Mouse (Mus musculus): ENCODE results near the gene Myog. TPM values are rescaled to one million over a fixed set of nuclear protein-coding genes. Genes with fewer than 3 reads are reported as not detected.

The Myog gene
- polyA plus RNA-seq, 1 experiment from 2014 or later, result 117 TPM

GRCm38 (mm10) chr1:134270026-134270425 is 19.8 kb upstream of the Myog start:
- Histone ChIP-seq H3K27ac (no peak overlapping the region), H3K4me3 (no peak overlapping the region), H3K36me3 (no peaks in the 10 kb centered on the region), H3K27me3 (no peaks in the 10 kb centered on the region), H3K9me3 (no peaks in the 10 kb centered on the region), H3K4me1 (peaks cover 21% of the 10 kb centered on the region), H3K9ac (no peak overlapping the region), H3K4me2 (no peak overlapping the region)
- no peak for ATAC-seq (ENCODE audit: insufficient number of reproducible peaks, low FRiP score, low TSS enrichment, low read depth)
- 73% methylated on average over 7 of the region's 7 CpGs for WGBS

GRCm38 (mm10) chr1:134272754-134273250 is 17.0 kb upstream of the Myog start:
- H3K27me3 ChIP-seq, result no peaks in the 10 kb centered on the region
- no peaks in the 10 kb centered on the region for H3K36me3 ChIP-seq
- no peak overlapping the region for H3K27ac ChIP-seq
- peaks cover 31% of the 10 kb centered on the region for H3K4me1 ChIP-seq
- 75% methylated on average over 5 of the region's 5 CpGs for WGBS
- no peak overlapping the region for H3K4me2 ChIP-seq
- no peak overlapping the region for H3K9ac ChIP-seq
- no peaks in the 10 kb centered on the region for H3K9me3 ChIP-seq
- H3K4me3 ChIP-seq, result no peak overlapping the region
- no peak for ATAC-seq (ENCODE audit: insufficient number of reproducible peaks, low FRiP score, low TSS enrichment, low read depth)

DNA sequence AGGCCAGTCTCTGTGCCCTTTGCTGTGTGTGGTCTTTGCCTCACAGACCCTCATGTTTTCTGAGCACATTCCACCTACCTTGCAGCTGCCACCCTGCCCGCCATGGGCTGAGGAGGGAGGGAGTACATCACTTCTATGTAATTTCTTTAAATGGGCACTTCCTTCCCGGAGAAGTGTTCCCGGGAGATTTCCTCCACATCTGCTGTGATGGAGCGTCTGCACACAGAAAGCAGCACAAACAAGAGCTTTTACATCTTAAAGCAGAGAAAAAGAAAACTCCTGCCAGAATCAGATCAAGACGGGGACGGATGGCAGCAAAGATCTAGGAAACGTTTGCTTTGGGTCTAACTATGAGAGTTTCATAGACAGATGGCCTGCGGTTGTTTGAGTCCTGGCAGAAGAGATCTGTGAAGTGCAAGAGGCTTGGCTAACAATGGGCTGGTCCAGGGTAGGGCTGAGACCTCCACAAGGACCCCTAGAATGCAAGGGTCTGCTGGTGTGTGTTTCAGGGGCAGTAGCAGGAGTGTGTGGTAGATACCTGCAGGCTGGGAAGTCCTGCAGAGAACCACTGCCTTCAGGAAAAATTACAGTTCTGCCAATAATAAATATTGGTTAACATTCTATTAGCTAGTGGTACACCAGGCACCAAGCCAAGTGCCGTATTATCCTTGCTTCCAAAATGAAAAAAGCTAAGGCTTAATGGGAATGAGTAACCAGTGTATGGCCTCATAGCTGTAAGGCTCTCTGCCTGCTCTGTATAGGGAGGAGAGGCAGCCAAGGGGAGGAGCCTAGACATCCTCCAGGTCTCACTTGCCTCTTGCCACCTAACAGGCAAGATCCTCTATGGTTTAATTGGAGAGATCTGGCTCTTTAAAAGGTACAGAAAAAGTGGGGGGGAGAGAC is 16.0 kb upstream of the Myog start:
- Histone ChIP-seq H3K4me1 (peaks cover 31% of the 10 kb centered on the region), H3K9ac (no peak overlapping the region), H3K9me3 (no peaks in the 10 kb centered on the region), H3K4me2 (no peak overlapping the region), H3K36me3 (no peaks in the 10 kb centered on the region), H3K27ac (peak overlapping the region; percentile 47; the same call in 1 of the 2 replicates), H3K27me3 (no peaks in the 10 kb centered on the region), H3K4me3 (no peak overlapping the region)
- no peak; the same call in 1 of the 2 replicates for ATAC-seq (ENCODE audit: insufficient number of reproducible peaks, low FRiP score, low TSS enrichment, low read depth)
- WGBS, result 35% methylated on average over 9 of the region's 9 CpGs

- no peak overlapping the region for H3K4me2 ChIP-seq
- no peak overlapping the region for H3K27ac ChIP-seq
- 64% methylated on average over 7 of the region's 7 CpGs for WGBS
- peaks cover 31% of the 10 kb centered on the region for H3K4me1 ChIP-seq
- no peaks in the 10 kb centered on the region for H3K36me3 ChIP-seq
- H3K9me3 ChIP-seq, result no peaks in the 10 kb centered on the region
- no peaks in the 10 kb centered on the region for H3K27me3 ChIP-seq
- no peak overlapping the region for H3K9ac ChIP-seq
- H3K4me3 ChIP-seq, result no peak overlapping the region
- ATAC-seq (ENCODE audit: insufficient number of reproducible peaks, low FRiP score, low TSS enrichment, low read depth), result no peak
Measured at GRCm38 (mm10) chr1:134274483-134274920, 15.3 kb upstream of the Myog start.

- ATAC-seq (ENCODE audit: insufficient number of reproducible peaks, low FRiP score, low TSS enrichment, low read depth), result no peak
- H3K4me3 ChIP-seq, result no peak overlapping the region
- no peaks in the 10 kb centered on the region for H3K27me3 ChIP-seq
- 53% methylated on average over 13 of the region's 13 CpGs for WGBS
- no peaks in the 10 kb centered on the region for H3K9me3 ChIP-seq
- peaks cover 31% of the 10 kb centered on the region for H3K4me1 ChIP-seq
- 0 out of 2 replicates have a peak overlapping the region, but pooled peaks have one; percentile 7 for H3K27ac ChIP-seq
- no peak overlapping the region for H3K4me2 ChIP-seq
- H3K36me3 ChIP-seq, result no peaks in the 10 kb centered on the region
- no peak overlapping the region for H3K9ac ChIP-seq
Measured at GRCm38 (mm10) chr1:134275616-134276464, 13.9 kb upstream of the Myog start.

- H3K9ac ChIP-seq, result no peak overlapping the region
- no peak overlapping the region for H3K27ac ChIP-seq
- no peak overlapping the region for H3K4me3 ChIP-seq
- ATAC-seq (ENCODE audit: insufficient number of reproducible peaks, low FRiP score, low TSS enrichment, low read depth), result 0 out of 2 replicates have a peak, but pooled peaks have one; percentile 31
- peaks cover 31% of the 10 kb centered on the region for H3K4me1 ChIP-seq
- H3K27me3 ChIP-seq, result no peaks in the 10 kb centered on the region
- no peaks in the 10 kb centered on the region for H3K36me3 ChIP-seq
- no peaks in the 10 kb centered on the region for H3K9me3 ChIP-seq
- no peak overlapping the region for H3K4me2 ChIP-seq
- WGBS, result 74% methylated on average over 7 of the region's 7 CpGs
Measured at GRCm38 (mm10) chr1:134276823-134277222, 13.0 kb upstream of the Myog start.

DNA sequence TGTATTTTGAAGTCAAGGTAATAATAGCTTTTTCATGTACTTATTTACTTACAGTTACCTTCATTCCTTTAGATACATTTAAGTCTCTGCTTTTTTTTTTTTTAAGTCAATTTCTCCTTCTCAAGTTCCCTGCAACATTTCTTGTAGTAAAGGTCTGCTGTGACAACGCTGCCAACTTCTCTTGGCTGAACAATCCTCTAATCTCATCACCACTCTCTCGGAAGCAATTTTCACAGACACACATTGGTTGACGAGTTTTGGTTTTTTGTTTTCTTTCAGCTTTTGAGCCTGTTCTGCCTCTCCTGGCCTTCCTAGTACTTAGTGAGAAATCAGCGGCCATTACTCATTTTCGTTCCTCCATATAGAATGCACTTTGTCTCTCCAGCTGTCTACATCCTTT is 9.6 kb upstream of the Myog start:
- no peak overlapping the region for H3K4me2 ChIP-seq
- no peak for ATAC-seq (ENCODE audit: insufficient number of reproducible peaks, low FRiP score, low TSS enrichment, low read depth)
- no peaks in the 10 kb centered on the region for H3K27me3 ChIP-seq
- peaks cover 11% of the 10 kb centered on the region for H3K4me1 ChIP-seq
- H3K4me3 ChIP-seq, result no peak overlapping the region
- no peak overlapping the region for H3K27ac ChIP-seq
- WGBS, result 83% methylated on average over 5 of the region's 5 CpGs
- H3K9me3 ChIP-seq, result no peaks in the 10 kb centered on the region
- no peak overlapping the region for H3K9ac ChIP-seq
- no peaks in the 10 kb centered on the region for H3K36me3 ChIP-seq

GRCm38 (mm10) chr1:134281563-134281962 is 8.2 kb upstream of the Myog start:
- no peak overlapping the region for H3K4me3 ChIP-seq
- WGBS, result 74% methylated on average over 4 of the region's 4 CpGs
- H3K4me2 ChIP-seq, result no peak overlapping the region
- no peaks in the 10 kb centered on the region for H3K9me3 ChIP-seq
- no peak for ATAC-seq (ENCODE audit: insufficient number of reproducible peaks, low FRiP score, low TSS enrichment, low read depth)
- H3K4me1 ChIP-seq, result 0 out of 2 replicates have a peak, but pooled peaks cover under 1% of the 10 kb centered on the region
- no peaks in the 10 kb centered on the region for H3K36me3 ChIP-seq
- H3K27ac ChIP-seq, result no peak overlapping the region
- no peaks in the 10 kb centered on the region for H3K27me3 ChIP-seq
- H3K9ac ChIP-seq, result no peak overlapping the region

DNA sequence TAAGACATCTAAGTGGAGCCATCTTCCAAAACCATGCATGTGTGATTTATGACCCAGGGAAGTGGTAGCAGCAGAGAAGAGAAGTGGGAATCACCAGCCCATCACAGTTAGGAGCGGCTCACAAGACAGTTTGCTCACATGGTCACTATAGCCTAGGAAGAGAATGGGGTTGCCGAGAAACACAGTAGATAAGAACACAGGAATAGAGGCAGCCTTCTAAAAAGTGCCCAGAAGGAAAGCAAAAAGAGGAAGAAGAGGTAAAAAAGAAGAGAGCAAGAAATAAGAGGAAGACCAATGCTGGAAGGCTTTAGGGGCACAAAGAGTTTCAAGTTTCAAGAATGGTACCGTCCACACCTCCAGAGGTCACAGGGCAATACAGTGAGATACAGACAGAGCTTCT is 7.4 kb upstream of the Myog start:
- Histone ChIP-seq H3K4me1 (no peaks in the 10 kb centered on the region), H3K36me3 (no peaks in the 10 kb centered on the region), H3K4me3 (no peak overlapping the region), H3K4me2 (no peak overlapping the region), H3K27me3 (no peaks in the 10 kb centered on the region), H3K9ac (no peak overlapping the region), H3K27ac (no peak overlapping the region), H3K9me3 (no peaks in the 10 kb centered on the region)
- ATAC-seq (ENCODE audit: insufficient number of reproducible peaks, low FRiP score, low TSS enrichment, low read depth), result no peak
- WGBS, result 68% methylated on average over 3 of the region's 3 CpGs

DNA sequence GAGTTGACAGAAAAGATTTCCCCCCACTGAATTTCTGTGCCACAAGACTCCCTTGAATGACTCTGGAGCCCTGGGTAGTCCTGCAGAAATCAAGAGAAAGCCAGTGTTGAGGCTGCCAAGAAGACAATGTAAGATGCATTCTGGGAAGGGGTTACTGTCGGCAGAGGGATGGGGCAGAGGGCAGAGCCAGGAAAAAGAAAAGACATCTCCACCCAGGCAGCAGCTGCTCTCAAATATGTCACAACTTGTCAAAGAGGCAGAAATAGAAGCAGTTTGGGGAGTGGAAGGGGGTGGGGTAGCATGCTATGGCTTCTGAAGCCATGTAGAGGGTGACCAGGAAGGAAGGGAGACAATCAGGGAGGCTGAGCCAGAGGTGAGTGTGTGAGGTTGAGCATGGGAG is 6.7 kb upstream of the Myog start:
- ATAC-seq (ENCODE audit: insufficient number of reproducible peaks, low FRiP score, low TSS enrichment, low read depth), result no peak
- no peaks in the 10 kb centered on the region; the same call in 1 of the 2 replicates for H3K4me1 ChIP-seq
- H3K36me3 ChIP-seq, result no peaks in the 10 kb centered on the region
- no peaks in the 10 kb centered on the region for H3K9me3 ChIP-seq
- H3K27ac ChIP-seq, result no peak overlapping the region
- 50% methylated on average over 1 of the region's 1 CpGs for WGBS
- H3K4me2 ChIP-seq, result no peak overlapping the region
- H3K27me3 ChIP-seq, result no peaks in the 10 kb centered on the region
- H3K4me3 ChIP-seq, result no peak overlapping the region
- no peak overlapping the region for H3K9ac ChIP-seq

DNA sequence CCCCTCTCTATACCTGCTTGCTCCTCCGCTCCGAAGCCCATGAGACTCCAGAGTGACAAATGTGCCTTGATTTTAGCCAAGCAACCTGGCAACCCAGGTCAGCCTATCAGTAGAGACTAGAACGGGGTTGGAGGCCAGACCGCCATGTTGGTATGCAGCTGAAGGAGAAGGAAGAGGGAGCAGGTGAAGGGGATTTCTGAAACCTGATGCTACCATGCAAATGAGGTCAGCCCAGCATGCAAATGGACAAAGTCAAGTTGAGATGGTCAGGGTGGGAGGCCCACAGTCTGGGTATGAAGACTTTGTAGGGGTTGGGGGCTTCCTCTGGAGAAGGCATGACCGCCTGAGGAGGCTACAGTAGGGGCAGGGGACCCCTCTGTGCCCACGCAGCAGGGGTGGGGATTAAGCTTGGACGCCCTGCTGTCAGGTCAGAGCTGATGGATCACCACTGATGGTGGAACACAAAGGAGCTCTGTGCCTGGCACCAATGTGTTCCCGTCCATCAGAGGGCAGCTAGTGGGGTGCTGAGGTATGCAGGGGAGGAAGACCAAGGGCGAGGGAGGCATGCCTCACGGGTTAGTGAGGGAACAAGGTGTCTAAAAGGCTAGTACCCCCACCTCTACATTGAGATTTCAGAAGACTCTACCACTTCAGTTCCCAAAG is 4.2 kb upstream of the Myog start:
- WGBS, result 53% methylated on average over 10 of the region's 10 CpGs
- no peaks in the 10 kb centered on the region for H3K36me3 ChIP-seq
- H3K9me3 ChIP-seq, result no peaks in the 10 kb centered on the region
- no peak overlapping the region for H3K4me2 ChIP-seq
- no peak for ATAC-seq (ENCODE audit: insufficient number of reproducible peaks, low FRiP score, low TSS enrichment, low read depth)
- no peak overlapping the region for H3K4me3 ChIP-seq
- H3K9ac ChIP-seq, result no peak overlapping the region
- no peak overlapping the region for H3K27ac ChIP-seq
- peaks cover 10% of the 10 kb centered on the region for H3K4me1 ChIP-seq
- no peaks in the 10 kb centered on the region for H3K27me3 ChIP-seq
